Mouse (Mus musculus) cerebellum, adult 2 months (tissue): ENCODE results near the gene Als2cl.

ENCODE experiments used
- CTCF ChIP-seq: fragments of 200-500 bp; IDR thresholded peaks from 2 replicates; pipeline ENCODE4 v1.5.1; 2011; ENCODE audit warnings: low read depth, mild to moderate bottlenecking, control low read depth, low read length, moderate library complexity, borderline replicate concordance; ENCODE audit not compliant: insufficient read depth
- POLR2A ChIP-seq: fragments of 200-500 bp; IDR thresholded peaks from 2 replicates; pipeline ENCODE4 v1.6.1; 2011; ENCODE audit warnings: low read length, control low read depth, borderline replicate concordance; ENCODE audit not compliant: insufficient read depth

DNA sequence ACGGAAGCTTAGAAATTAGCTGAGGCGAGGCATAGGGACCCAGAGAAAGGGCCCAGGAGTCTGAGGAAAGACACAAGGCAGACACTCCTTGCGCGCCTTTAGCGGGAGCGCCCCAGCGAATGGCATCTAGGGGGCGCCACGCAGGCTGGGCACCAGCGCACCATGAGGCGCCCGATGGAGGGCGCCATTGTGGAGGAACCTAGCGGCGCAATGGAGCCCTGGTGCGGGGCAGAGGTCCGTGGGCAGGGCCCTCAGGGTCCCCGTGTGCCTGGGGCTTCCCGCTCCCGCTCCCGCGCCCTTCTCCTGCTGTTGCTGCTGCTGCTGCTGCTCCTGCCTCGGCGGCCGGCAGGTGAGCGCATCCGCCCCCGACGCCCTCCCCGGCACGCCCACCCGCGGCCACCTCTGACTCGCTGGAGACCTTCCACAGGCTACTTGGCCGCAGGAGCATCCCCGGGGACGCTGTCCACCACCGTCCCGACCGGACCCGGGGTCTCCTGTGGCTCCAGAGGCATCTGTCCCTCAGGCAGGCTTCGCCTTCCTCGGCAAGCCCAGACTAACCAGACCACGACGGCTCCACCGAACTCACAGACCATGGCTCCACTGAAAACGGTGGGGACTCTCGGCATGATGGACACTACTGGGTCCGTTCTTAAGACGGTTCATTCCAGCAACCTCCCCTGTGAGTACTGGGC is 21.7 kb upstream of the Als2cl start, which contains the start of gene Prss50:
- TF ChIP-seq CTCF, result no peak
- no peak for TF ChIP-seq POLR2A
